Mouse (Mus musculus): ENCODE measurements around the gene Gm20458.

Gene Gm20458

GRCm38 (mm10) chr2:164446086-164446469 is 14.7 kb upstream of the Gm20458 start:
- in situ Hi-C loops (cut with MboI; ENCODE audit: low pct_unique_long_range_greater_than_20kb in 1 of 2, low sequenced_read_pairs in 2 of 2, unreplicated experiment in 1 of 2) = no loop called here

- in situ Hi-C loops (cut with MboI; ENCODE audit: low pct_unique_long_range_greater_than_20kb in 1 of 2, low sequenced_read_pairs in 2 of 2, unreplicated experiment in 1 of 2) = no loop called here
These were observed 12.6 kb upstream of the Gm20458 start for GRCm38 (mm10) chr2:164448140-164448539.

- in situ Hi-C loops (cut with MboI; ENCODE audit: low pct_unique_long_range_greater_than_20kb in 1 of 2, low sequenced_read_pairs in 2 of 2, unreplicated experiment in 1 of 2) = no loop called here
These were observed 11.8 kb upstream of the Gm20458 start for GRCm38 (mm10) chr2:164448921-164449320.

GRCm38 (mm10) chr2:164449341-164450042 is 11.3 kb upstream of the Gm20458 start:
- in situ Hi-C loops (cut with MboI; ENCODE audit: low pct_unique_long_range_greater_than_20kb in 1 of 2, low sequenced_read_pairs in 2 of 2, unreplicated experiment in 1 of 2) = no loop called here

GRCm38 (mm10) chr2:164452000-164452676 is 8.6 kb upstream of the Gm20458 start:
- in situ Hi-C loops (cut with MboI; ENCODE audit: low pct_unique_long_range_greater_than_20kb in 1 of 2, low sequenced_read_pairs in 2 of 2, unreplicated experiment in 1 of 2) = no loop called here

GRCm38 (mm10) chr2:164453047-164453757 is 7.6 kb upstream of the Gm20458 start:
- in situ Hi-C loops (cut with MboI; ENCODE audit: low pct_unique_long_range_greater_than_20kb in 1 of 2, low sequenced_read_pairs in 2 of 2, unreplicated experiment in 1 of 2) = no loop called here

- in situ Hi-C loops (cut with MboI; ENCODE audit: low pct_unique_long_range_greater_than_20kb in 1 of 2, low sequenced_read_pairs in 2 of 2, unreplicated experiment in 1 of 2) = no loop called here
These were observed 6.8 kb upstream of the Gm20458 start for GRCm38 (mm10) chr2:164453887-164454500.

- in situ Hi-C loops (cut with MboI; ENCODE audit: low pct_unique_long_range_greater_than_20kb in 1 of 2, low sequenced_read_pairs in 2 of 2, unreplicated experiment in 1 of 2) = loop anchor here in 1 of 2 experiments (5.0 kb wide), 1 partner anchor 38 kb away; no protein-coding TSS in a partner anchor
These were observed 5.9 kb upstream of the Gm20458 start for GRCm38 (mm10) chr2:164454846-164455245.

GRCm38 (mm10) chr2:164455421-164456190 is 5.2 kb upstream of the Gm20458 start:
- in situ Hi-C loops (cut with MboI; ENCODE audit: low pct_unique_long_range_greater_than_20kb in 1 of 2, low sequenced_read_pairs in 2 of 2, unreplicated experiment in 1 of 2) = loop anchor here in 1 of 2 experiments (5.0 kb wide), 1 partner anchor 38 kb away; no protein-coding TSS in a partner anchor

GRCm38 (mm10) chr2:164456413-164456812 is 4.4 kb upstream of the Gm20458 start:
- in situ Hi-C loops (cut with MboI; ENCODE audit: low pct_unique_long_range_greater_than_20kb in 1 of 2, low sequenced_read_pairs in 2 of 2, unreplicated experiment in 1 of 2) = loop anchor here in 1 of 2 experiments (5.0 kb wide), 1 partner anchor 39 kb away; no protein-coding TSS in a partner anchor

- in situ Hi-C loops (cut with MboI; ENCODE audit: low pct_unique_long_range_greater_than_20kb in 1 of 2, low sequenced_read_pairs in 2 of 2, unreplicated experiment in 1 of 2) = loop anchor here in 1 of 2 experiments (5.0 kb wide), 1 partner anchor 40 kb away; no protein-coding TSS in a partner anchor
These were observed 3.9 kb upstream of the Gm20458 start, which contains the start of gene Sys1 for GRCm38 (mm10) chr2:164456864-164457300. Gene Sys1, plus strand, starts transcription at chr2:164456964.

GRCm38 (mm10) chr2:164457942-164458341 is 2.8 kb upstream of the Gm20458 start:
- in situ Hi-C loops (cut with MboI; ENCODE audit: low pct_unique_long_range_greater_than_20kb in 1 of 2, low sequenced_read_pairs in 2 of 2, unreplicated experiment in 1 of 2) = loop anchor here in 1 of 2 experiments (5.0 kb wide), 1 partner anchor 41 kb away; no protein-coding TSS in a partner anchor

GRCm38 (mm10) chr2:164458535-164458934 is 2.2 kb upstream of the Gm20458 start:
- in situ Hi-C loops (cut with MboI; ENCODE audit: low pct_unique_long_range_greater_than_20kb in 1 of 2, low sequenced_read_pairs in 2 of 2, unreplicated experiment in 1 of 2) = loop anchor here in 1 of 2 experiments (5.0 kb wide), 1 partner anchor 41 kb away; no protein-coding TSS in a partner anchor

- in situ Hi-C loops (cut with MboI; ENCODE audit: low pct_unique_long_range_greater_than_20kb in 1 of 2, low sequenced_read_pairs in 2 of 2, unreplicated experiment in 1 of 2) = no loop called here
These were observed 4.4 kb downstream of the Gm20458 start for GRCm38 (mm10) chr2:164465161-164465560.

GRCm38 (mm10) chr2:164466787-164467186 is 6.0 kb downstream of the Gm20458 start:
- in situ Hi-C loops (cut with MboI; ENCODE audit: low pct_unique_long_range_greater_than_20kb in 1 of 2, low sequenced_read_pairs in 2 of 2, unreplicated experiment in 1 of 2) = no loop called here

- in situ Hi-C loops (cut with MboI; ENCODE audit: low pct_unique_long_range_greater_than_20kb in 1 of 2, low sequenced_read_pairs in 2 of 2, unreplicated experiment in 1 of 2) = no loop called here
These were observed 9.5 kb downstream of the Gm20458 start for GRCm38 (mm10) chr2:164470254-164470653.

- in situ Hi-C loops (cut with MboI; ENCODE audit: low pct_unique_long_range_greater_than_20kb in 1 of 2, low sequenced_read_pairs in 2 of 2, unreplicated experiment in 1 of 2) = no loop called here
These were observed 12.9 kb downstream of the Gm20458 start, which contains the start of gene Trp53tg5 for GRCm38 (mm10) chr2:164473624-164474023. Gene Trp53tg5, minus strand, starts transcription at chr2:164473724.

Data from mouse embryonic stem cell (cell line).